Mouse (Mus musculus): Measurements from ENCODE around the gene Zfp37.
A peak's percentile ranks its signal among the peaks of the same experiment; 100 is the strongest.

- TF ChIP-seq CTCF (IDR thresholded peaks at IDR 0.05; ENCODE audit: low read depth) (peak; percentile 57), EP300 (optimal IDR thresholded peaks at IDR 0.05) (no peak)
These were observed 1.4 kb downstream of the Zfp37 start for GRCm38 (mm10) chr4:62229448-62229847.

Measured in stomach, postnatal 0 days (tissue).